Mouse (Mus musculus) kidney, adult 8-10 months (tissue): ENCODE data around the gene Olfr668.
"Not testable (repeated sequence)": the region's sequence is repeated elsewhere in the genome, so short reads cannot be mapped to it uniquely, and the experiment has no call there.

ENCODE experiments used
- DNase-seq, 2 experiments: peaks; one replicate each; pipeline ENCODE4 v3.0.0; 2022

Gene Olfr668

GRCm38 (mm10) chr7:104927957-104928356, at the start of gene Olfr668:
Gene Olfr668 (minus strand): TSS chr7:104928057.
- no peak for DNase-seq

GRCm38 (mm10) chr7:104972507-104972906, 44.6 kb upstream of the Olfr668 start:
- DNase-seq = not testable (repeated sequence)

GRCm38 (mm10) chr7:104962520-104962919, 34.7 kb upstream of the Olfr668 start, which contains the start of gene Olfr670:
Gene Olfr670 (minus strand): TSS chr7:104962620.
- no peak for DNase-seq

GRCm38 (mm10) chr7:104950234-104950633, 22.4 kb upstream of the Olfr668 start:
- not testable (repeated sequence) for DNase-seq

GRCm38 (mm10) chr7:104933940-104934339, 6.1 kb upstream of the Olfr668 start, which contains the start of gene Olfr669:
Gene Olfr669 (plus strand): TSS chr7:104934240.
- DNase-seq = no peak

GRCm38 (mm10) chr7:104921382-104921781, 6.5 kb downstream of the Olfr668 start, which contains the start of gene Olfr667:
Gene Olfr667 (minus strand): TSS chr7:104921482.
- no peak for DNase-seq

- DNase-seq = no peak
These were observed 32.0 kb downstream of the Olfr668 start, which contains the start of gene Olfr666 for GRCm38 (mm10) chr7:104895852-104896251. Gene Olfr666 (minus strand): TSS chr7:104895952.

- DNase-seq = no peak
These were observed 50.1 kb downstream of the Olfr668 start, which contains the start of gene Olfr665 for GRCm38 (mm10) chr7:104877731-104878130. Gene Olfr665 (plus strand): TSS chr7:104878031.
